Mouse (Mus musculus) gastrocnemius, postnatal 4 days (tissue): ENCODE results near the gene Fads3. TPM values are rescaled to one million over a fixed set of nuclear protein-coding genes. Genes with fewer than 3 reads are reported as not detected.

Source experiments
- DNase-seq, 2 experiments: peaks; one replicate each; pipeline ENCODE4 v3.0.0; 2021 to 2022; ENCODE audit warnings: low spot score in 2 of 2, mixed read lengths in 2 of 2
- total RNA-seq, 2 experiments: library from RNA; stranded (reverse); gene quantifications; 2 replicates each; pipeline ENCODE4 v1.2.3; 2021

Fads3 gene
- total RNA-seq, 2 experiments from 2014 or later = 16.8 to 28.4 TPM

DNA sequence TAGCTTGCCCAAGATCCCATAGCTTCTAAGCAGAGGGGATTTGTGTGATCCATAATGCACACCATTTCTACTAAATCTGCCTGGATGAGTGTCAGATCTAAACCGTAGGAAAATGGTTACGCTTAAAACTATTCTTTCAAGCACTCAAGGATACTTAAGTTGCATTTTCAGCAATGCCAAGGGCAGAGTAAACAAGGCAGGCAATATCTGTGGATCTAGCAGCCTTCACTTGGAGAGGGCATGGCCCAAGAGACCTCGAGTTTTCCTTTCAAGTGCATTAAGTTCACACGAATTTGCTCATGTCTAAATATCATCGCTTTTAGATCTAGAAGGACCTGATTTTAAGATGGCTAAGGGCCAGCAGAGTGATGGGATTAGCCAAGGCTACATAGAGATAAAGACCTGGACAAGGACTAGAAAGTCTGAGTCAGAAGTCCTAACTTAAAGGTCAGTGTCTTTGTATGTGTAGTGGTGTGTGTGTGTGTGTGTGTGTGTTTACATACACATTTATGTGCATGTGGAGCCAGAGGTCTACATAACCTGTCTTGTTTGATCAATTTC, 65.8 kb downstream of the Fads3 start:
- no peak for DNase-seq

DNA sequence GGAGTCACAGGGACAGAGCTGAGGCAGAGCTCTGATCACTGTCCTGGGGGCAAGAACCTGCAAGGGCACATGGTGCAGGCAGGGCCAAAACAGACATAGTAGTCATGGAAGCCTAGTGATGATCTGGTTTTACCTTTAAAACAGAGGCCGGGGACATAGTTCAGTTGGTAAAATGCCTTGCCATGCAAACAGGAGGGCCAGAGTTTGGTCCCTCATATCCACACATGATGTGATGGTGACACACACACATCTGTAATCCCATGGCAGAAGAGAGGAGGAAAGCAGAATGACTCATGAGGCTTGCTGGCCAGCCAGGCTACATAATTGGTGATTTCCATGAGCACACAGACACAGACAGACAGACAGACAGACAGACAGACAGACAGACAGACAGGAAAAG, 66.8 kb downstream of the Fads3 start:
- DNase-seq = no peak

- no peak for DNase-seq
Measured at GRCm38 (mm10) chr19:10108666-10109065, 67.3 kb downstream of the Fads3 start.

Other genes with a start within 250 kb of the Fads3 start
- not detected for gene Scgb2a2, start 194.0 kb upstream of the Fads3 start, total RNA-seq
- gene Incenp, start 142.0 kb upstream of the Fads3 start, total RNA-seq = 10 to 100 TPM; 39.3 TPM
- gene Fth1, start 61.0 kb upstream of the Fads3 start, total RNA-seq = 1,000 to 10,000 TPM; 1,831 to 1,888 TPM
- gene Best1, start 39.9 kb upstream of the Fads3 start, total RNA-seq = 1 to 10 TPM; 1.2 to 1.5 TPM
- gene Rab3il1, start 39.9 kb upstream of the Fads3 start, total RNA-seq = 10 to 100 TPM; 24.2 to 26.1 TPM
- 10 to 100 TPM; 26.2 to 27.3 TPM for gene Fads2, start 60.2 kb downstream of the Fads3 start, total RNA-seq
- gene Fads1, start 141.3 kb downstream of the Fads3 start, total RNA-seq = 10 to 100 TPM; 49.8 to 51.3 TPM
- 100 to 1,000 TPM; 122 to 143 TPM for gene Tmem258, start 162.4 kb downstream of the Fads3 start, total RNA-seq
- 10 to 100 TPM; 15.3 to 16.0 TPM for gene Fen1, start 162.6 kb downstream of the Fads3 start, total RNA-seq
- under 1 TPM; 0.26 to 0.39 TPM for gene Myrf, start 199.2 kb downstream of the Fads3 start, total RNA-seq